ENCODE assay signal across 9 mouse cellular contexts in the genomic region with DNA sequence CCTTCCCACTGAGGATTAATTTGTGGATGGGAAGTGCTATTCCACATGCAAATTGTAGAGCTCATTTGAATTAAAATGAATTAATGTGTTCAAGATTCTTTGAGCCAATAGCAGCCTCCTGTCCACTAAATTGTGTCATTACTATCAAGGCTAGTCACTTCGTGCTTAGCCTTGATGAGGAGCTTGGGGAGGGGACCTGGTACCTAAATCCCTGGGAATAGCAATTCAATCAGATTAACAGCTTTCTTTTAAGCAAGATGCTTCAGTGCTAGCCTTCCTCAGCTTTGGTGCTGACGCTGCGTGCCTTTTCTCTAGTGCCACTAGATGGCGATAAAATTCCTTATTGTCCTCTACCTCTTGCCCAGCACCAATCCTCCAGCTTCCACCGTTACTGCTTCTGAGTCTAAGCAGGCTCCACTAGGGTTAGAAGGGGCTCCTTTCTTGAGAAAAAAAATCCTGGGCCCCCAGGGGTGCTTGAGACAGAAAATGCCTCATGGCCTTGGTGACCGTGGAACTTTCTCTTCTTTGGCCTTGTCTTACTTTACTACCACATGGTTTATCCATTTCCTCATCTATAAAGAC.
DNase-seq lines count a peak whose midpoint lies in the region; ATAC-seq and TF ChIP-seq lines count a peak whose summit lies in the region.
"Had no signal": no experiment of that assay in that cellular context is flagged by ENCODE, and none has a peak within 500 bp of the region (broad histone marks: within the 10 kb centered on the region; RNA-seq: fewer than 3 reads in every experiment).

No protein-coding gene starts in this region.

- H3K9me3 ChIP-seq in forebrain, postnatal 0 days (ENCODE audit: low read length), result no peaks in the 10 kb centered on the region
- no peaks in the 10 kb centered on the region for H3K9me3 ChIP-seq in lung, postnatal 0 days (ENCODE audit: low read length)
- H3K9me3 ChIP-seq: liver, embryonic 13.5 days had no signal

- DNase-seq in kidney, adult 9 months, result peak; percentile 13
- DNase-seq in kidney, adult 11 months, result no peak
- peak; percentile 69 to 72 for DNase-seq in cerebellum, adult 18-20 months
- peak; percentile 82 for DNase-seq in forebrain, postnatal 0 days
- DNase-seq in layer of hippocampus, adult 11-12 months (ENCODE audit: low spot score), result peak; percentile 34
- DNase-seq in lung, postnatal 0 days (ENCODE audit: low spot score), result peak; percentile 49
- DNase-seq in right cerebral cortex, postnatal 14 days, result peak; percentile 14
- no peak for DNase-seq in thymus, adult 18-20 months
- DNase-seq: liver, embryonic 13.5 days had no signal

- H3K4me3 ChIP-seq in forebrain, postnatal 0 days (ENCODE audit: low read depth, low read length), result no peak overlapping the region
- no peak overlapping the region for H3K4me3 ChIP-seq in lung, postnatal 0 days (ENCODE audit: low read depth, low read length)
- H3K4me3 ChIP-seq: liver, embryonic 13.5 days had no signal

- no peaks in the 10 kb centered on the region for H3K4me1 ChIP-seq in forebrain, postnatal 0 days (ENCODE audit: insufficient read depth)
- H3K4me1 ChIP-seq in lung, postnatal 0 days (ENCODE audit: insufficient read depth, low read depth, low read length), result no peaks in the 10 kb centered on the region
- H3K4me1 ChIP-seq: liver, embryonic 13.5 days had no signal

- no peak for TF ChIP-seq EP300 in lung, postnatal 0 days (IDR thresholded peaks at IDR 0.05)

- no peak overlapping the region for H3K27ac ChIP-seq in forebrain, postnatal 0 days (ENCODE audit: low read depth, low read length)
- no peak overlapping the region for H3K27ac ChIP-seq in lung, postnatal 0 days (ENCODE audit: low read length)
- H3K27ac ChIP-seq: liver, embryonic 13.5 days had no signal

- H3K9ac ChIP-seq in forebrain, postnatal 0 days, result no peak overlapping the region
- H3K9ac ChIP-seq in lung, postnatal 0 days (replicated peaks; ENCODE audit: low read depth), result no peak overlapping the region
- H3K9ac ChIP-seq: liver, embryonic 13.5 days had no signal

- WGBS in forebrain, postnatal 0 days, result 11% methylated on average over 6 of the region's 6 CpGs
- 11% methylated on average over 6 of the region's 6 CpGs for WGBS in lung, postnatal 0 days

- peak; percentile 85 for TF ChIP-seq CTCF in forebrain, postnatal 0 days (IDR thresholded peaks at IDR 0.05; ENCODE audit: low read depth)
- peak; percentile 65 for TF ChIP-seq CTCF in lung, postnatal 0 days (IDR thresholded peaks at IDR 0.05)

- H3K27me3 ChIP-seq in forebrain, postnatal 0 days (ENCODE audit: insufficient read depth, low read length), result no peaks in the 10 kb centered on the region
- H3K27me3 ChIP-seq in lung, postnatal 0 days (replicated peaks; ENCODE audit: insufficient read depth, low read length), result no peaks in the 10 kb centered on the region
- H3K27me3 ChIP-seq: liver, embryonic 13.5 days had no signal

- peak; percentile 89 for ATAC-seq in forebrain, postnatal 0 days
- ATAC-seq in lung, postnatal 0 days, result no peak

- no peaks in the 10 kb centered on the region for H3K36me3 ChIP-seq in forebrain, postnatal 0 days (ENCODE audit: insufficient read depth)
- no peaks in the 10 kb centered on the region for H3K36me3 ChIP-seq in lung, postnatal 0 days (ENCODE audit: insufficient read depth, low read length)
- H3K36me3 ChIP-seq: liver, embryonic 13.5 days had no signal

- no peak overlapping the region for H3K4me2 ChIP-seq in forebrain, postnatal 0 days (ENCODE audit: low read depth)
- no peak overlapping the region for H3K4me2 ChIP-seq in lung, postnatal 0 days (replicated peaks; ENCODE audit: low read depth, low read length)
- H3K4me2 ChIP-seq: liver, embryonic 13.5 days had no signal

Comparison
In these comparisons a context has a peak if more than half of its experiments do, and no peak if none do; other contexts are left out.
1. DNase-seq: peak in kidney, adult 9 months (single experiment), cerebellum, adult 18-20 months (2 of 2), forebrain, postnatal 0 days (single experiment), layer of hippocampus, adult 11-12 months (single experiment), lung, postnatal 0 days (single experiment) and right cerebral cortex, postnatal 14 days (single experiment); none in kidney, adult 11 months (single experiment) and thymus, adult 18-20 months (0 of 2).